Mouse (Mus musculus): ENCODE measurements around the gene Traf2. TPM values are rescaled to one million over a fixed set of nuclear protein-coding genes. Genes with fewer than 3 reads are reported as not detected.
A peak's percentile ranks its signal among the peaks of the same experiment; 100 is the strongest.

Traf2 gene
- polyA plus RNA-seq, 1 experiment from 2014 or later = 19.2 TPM

GRCm38 (mm10) chr2:25477967-25478675 lies 68.6 kb downstream of the Traf2 start:
- no peak overlapping the region for H3K27ac ChIP-seq (replicated peaks)
- H3K4me1 ChIP-seq (replicated peaks) = no peaks in the 10 kb centered on the region
- no peak overlapping the region for H3K4me2 ChIP-seq
- no peak overlapping the region for H3K9ac ChIP-seq
- WGBS = 97% methylated on average over 3 of the region's 3 CpGs
- H3K36me3 ChIP-seq = no peaks in the 10 kb centered on the region
- no peak for ATAC-seq (ENCODE audit: low read depth)
- H3K9me3 ChIP-seq = no peaks in the 10 kb centered on the region
- H3K27me3 ChIP-seq = no peaks in the 10 kb centered on the region
- H3K4me3 ChIP-seq = no peak overlapping the region

GRCm38 (mm10) chr2:25477541-25477940 lies 69.2 kb downstream of the Traf2 start:
- Histone ChIP-seq H3K27ac (replicated peaks) (no peak overlapping the region), H3K4me2 (no peak overlapping the region), H3K4me3 (no peak overlapping the region), H3K36me3 (no peaks in the 10 kb centered on the region), H3K4me1 (replicated peaks) (no peaks in the 10 kb centered on the region), H3K9ac (no peak overlapping the region), H3K9me3 (no peaks in the 10 kb centered on the region), H3K27me3 (no peaks in the 10 kb centered on the region)
- 86% methylated on average over 8 of the region's 8 CpGs for WGBS
- ATAC-seq (ENCODE audit: low read depth) = no peak

GRCm38 (mm10) chr2:25472550-25472949 lies 74.2 kb downstream of the Traf2 start:
- Histone ChIP-seq H3K9me3 (no peaks in the 10 kb centered on the region), H3K27me3 (no peaks in the 10 kb centered on the region), H3K9ac (no peak overlapping the region), H3K4me1 (replicated peaks) (peaks cover 16% of the 10 kb centered on the region), H3K4me3 (no peak overlapping the region), H3K4me2 (no peak overlapping the region), H3K36me3 (no peaks in the 10 kb centered on the region), H3K27ac (replicated peaks) (no peak overlapping the region)
- WGBS = 88% methylated on average over 2 of the region's 2 CpGs
- no peak for ATAC-seq (ENCODE audit: low read depth)

DNA sequence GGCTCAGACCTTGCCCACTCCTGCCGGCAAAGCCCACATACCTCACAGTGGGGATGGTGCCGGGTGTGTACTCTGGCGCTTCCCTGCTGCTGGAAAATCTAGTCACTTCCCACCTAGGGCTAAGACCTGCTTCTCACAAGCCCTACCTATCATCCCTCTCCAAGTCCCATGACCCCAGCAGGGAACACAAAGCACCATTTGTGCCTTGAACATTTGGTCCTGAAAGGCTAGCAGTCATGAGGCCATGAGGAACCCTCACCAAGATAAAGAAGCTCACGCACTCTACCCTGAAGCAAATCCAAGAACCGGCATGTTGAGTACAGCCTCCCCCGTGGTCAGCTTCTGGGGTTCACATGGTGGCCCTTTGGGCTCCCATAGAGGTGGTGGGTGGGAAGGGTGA lies 76.8 kb downstream of the Traf2 start, which contains the start of gene Ptgds:
TSS of gene Ptgds (minus strand) at position 78 of the 400 bp plus-strand sequence.
- Histone ChIP-seq H3K9me3 (no peaks in the 10 kb centered on the region), H3K27ac (replicated peaks) (peak within 1 kb of the TSS; percentile 74), H3K4me2 (no peak within 1 kb of the TSS), H3K27me3 (no peaks in the 10 kb centered on the region), H3K4me1 (replicated peaks) (peaks cover 16% of the 10 kb centered on the region), H3K4me3 (no peak within 1 kb of the TSS), H3K9ac (no peak within 1 kb of the TSS), H3K36me3 (no peaks in the 10 kb centered on the region)
- 67% methylated on average over 6 of the region's 6 CpGs for WGBS
- no peak; the same call in 1 of the 2 replicates for ATAC-seq (ENCODE audit: low read depth)

- no peaks in the 10 kb centered on the region for H3K36me3 ChIP-seq
- WGBS = 65% methylated on average over 10 of the region's 10 CpGs
- H3K9me3 ChIP-seq = no peaks in the 10 kb centered on the region
- no peak overlapping the region for H3K9ac ChIP-seq
- H3K27ac ChIP-seq (replicated peaks) = peak overlapping the region; percentile 74
- ATAC-seq (ENCODE audit: low read depth) = peak; percentile 68
- no peak overlapping the region for H3K4me3 ChIP-seq
- peaks cover 16% of the 10 kb centered on the region for H3K4me1 ChIP-seq (replicated peaks)
- no peak overlapping the region for H3K4me2 ChIP-seq
- H3K27me3 ChIP-seq = no peaks in the 10 kb centered on the region
Observed at GRCm38 (mm10) chr2:25468962-25469915, 77.5 kb downstream of the Traf2 start.

Other genes starting within 250 kb of the Traf2 start
- 27.1 and 30.2 TPM in 2 replicates for gene Grin1, start 227.8 kb downstream of the Traf2 start, polyA plus RNA-seq (2015; fragmentation: Nextera tagmentation; extraction: Ambion mirVana)
- gene Man1b1, start 214.6 kb downstream of the Traf2 start, polyA plus RNA-seq (2015; fragmentation: Nextera tagmentation; extraction: Ambion mirVana) = 55.4 and 73.6 TPM in 2 replicates
- gene Dpp7, start 190.6 kb downstream of the Traf2 start, polyA plus RNA-seq (2015; fragmentation: Nextera tagmentation; extraction: Ambion mirVana) = 26.4 and 27.5 TPM in 2 replicates
- gene Uap1l1, start 181.3 kb downstream of the Traf2 start, polyA plus RNA-seq (2015; fragmentation: Nextera tagmentation; extraction: Ambion mirVana) = 6.0 and 8.5 TPM in 2 replicates
- 9.9 and 11.3 TPM in 2 replicates for gene Sapcd2, start 174.6 kb downstream of the Traf2 start, polyA plus RNA-seq (2015; fragmentation: Nextera tagmentation; extraction: Ambion mirVana)
- gene Entpd2, start 151.1 kb downstream of the Traf2 start, polyA plus RNA-seq (2015; fragmentation: Nextera tagmentation; extraction: Ambion mirVana) = 11.0 and 14.8 TPM in 2 replicates
- 359 and 403 TPM in 2 replicates for gene Npdc1, start 147.6 kb downstream of the Traf2 start, polyA plus RNA-seq (2015; fragmentation: Nextera tagmentation; extraction: Ambion mirVana)
- 0.18 TPM in 1 of 2 replicates, not detected in the other for gene Fut7, start 123.7 kb downstream of the Traf2 start, polyA plus RNA-seq (2015; fragmentation: Nextera tagmentation; extraction: Ambion mirVana)
- 9.8 and 10.2 TPM in 2 replicates for gene Abca2, start 118.2 kb downstream of the Traf2 start, polyA plus RNA-seq (2015; fragmentation: Nextera tagmentation; extraction: Ambion mirVana)
- 2.8 and 3.2 TPM in 2 replicates for gene Clic3, start 90.1 kb downstream of the Traf2 start, polyA plus RNA-seq (2015; fragmentation: Nextera tagmentation; extraction: Ambion mirVana)
- gene Paxx, start 85.8 kb downstream of the Traf2 start, polyA plus RNA-seq (2015; fragmentation: Nextera tagmentation; extraction: Ambion mirVana) = 85.1 and 97.1 TPM in 2 replicates
- gene Ptgds, start 76.9 kb downstream of the Traf2 start, polyA plus RNA-seq (2015; fragmentation: Nextera tagmentation; extraction: Ambion mirVana) = 19.7 and 19.9 TPM in 2 replicates
- not detected in 2 replicates for gene Lcn12, start 53.0 kb downstream of the Traf2 start, polyA plus RNA-seq (2015; fragmentation: Nextera tagmentation; extraction: Ambion mirVana)
- gene Fbxw5, start 46.2 kb downstream of the Traf2 start, polyA plus RNA-seq (2015; fragmentation: Nextera tagmentation; extraction: Ambion mirVana) = 124 and 129 TPM in 2 replicates
- gene C8g, start 45.2 kb downstream of the Traf2 start, polyA plus RNA-seq (2015; fragmentation: Nextera tagmentation; extraction: Ambion mirVana) = 5.7 and 8.0 TPM in 2 replicates
- gene Edf1, start 10.9 kb upstream of the Traf2 start, polyA plus RNA-seq (2015; fragmentation: Nextera tagmentation; extraction: Ambion mirVana) = 426 and 453 TPM in 2 replicates
- 2.5 and 3.4 TPM in 2 replicates for gene Mamdc4, start 27.9 kb upstream of the Traf2 start, polyA plus RNA-seq (2015; fragmentation: Nextera tagmentation; extraction: Ambion mirVana)
- gene Phpt1, start 28.3 kb upstream of the Traf2 start, polyA plus RNA-seq (2015; fragmentation: Nextera tagmentation; extraction: Ambion mirVana) = 180 and 188 TPM in 2 replicates
- gene Ajm1, start 34.8 kb upstream of the Traf2 start, polyA plus RNA-seq (2015; fragmentation: Nextera tagmentation; extraction: Ambion mirVana) = 7.1 and 8.4 TPM in 2 replicates
- gene Rabl6, start 61.6 kb upstream of the Traf2 start, polyA plus RNA-seq (2015; fragmentation: Nextera tagmentation; extraction: Ambion mirVana) = 65.7 and 74.3 TPM in 2 replicates
- 0.12 and 0.17 TPM in 2 replicates for gene Ccdc183, start 70.7 kb upstream of the Traf2 start, polyA plus RNA-seq (2015; fragmentation: Nextera tagmentation; extraction: Ambion mirVana)
- gene Tmem141, start 75.1 kb upstream of the Traf2 start, polyA plus RNA-seq (2015; fragmentation: Nextera tagmentation; extraction: Ambion mirVana) = 37.7 and 41.2 TPM in 2 replicates
- gene Fcna, start 81.1 kb upstream of the Traf2 start, polyA plus RNA-seq (2015; fragmentation: Nextera tagmentation; extraction: Ambion mirVana) = 2.7 and 3.1 TPM in 2 replicates
- not detected in 2 replicates for gene Lcn8, start 106.2 kb upstream of the Traf2 start, polyA plus RNA-seq (2015; fragmentation: Nextera tagmentation; extraction: Ambion mirVana)
- not detected in 2 replicates for gene Lcn5, start 111.0 kb upstream of the Traf2 start, polyA plus RNA-seq (2015; fragmentation: Nextera tagmentation; extraction: Ambion mirVana)
- not detected in 2 replicates for gene Lcn6, start 129.8 kb upstream of the Traf2 start, polyA plus RNA-seq (2015; fragmentation: Nextera tagmentation; extraction: Ambion mirVana)
- gene Lcn10, start 135.8 kb upstream of the Traf2 start, polyA plus RNA-seq (2015; fragmentation: Nextera tagmentation; extraction: Ambion mirVana) = not detected in 2 replicates
- gene Obp2a, start 153.1 kb upstream of the Traf2 start, polyA plus RNA-seq (2015; fragmentation: Nextera tagmentation; extraction: Ambion mirVana) = not detected in 2 replicates
- 113 and 121 TPM in 2 replicates for gene Bmyc, start 159.8 kb upstream of the Traf2 start, polyA plus RNA-seq (2015; fragmentation: Nextera tagmentation; extraction: Ambion mirVana)
- gene Obp2b, start 190.1 kb upstream of the Traf2 start, polyA plus RNA-seq (2015; fragmentation: Nextera tagmentation; extraction: Ambion mirVana) = not detected in 2 replicates
- not detected in 2 replicates for gene Lcn3, start 218.6 kb upstream of the Traf2 start, polyA plus RNA-seq (2015; fragmentation: Nextera tagmentation; extraction: Ambion mirVana)
- not detected in 2 replicates for gene Lcn11, start 230.1 kb upstream of the Traf2 start, polyA plus RNA-seq (2015; fragmentation: Nextera tagmentation; extraction: Ambion mirVana)
- not detected in 2 replicates for gene Gm13539, start 235.3 kb upstream of the Traf2 start, polyA plus RNA-seq (2015; fragmentation: Nextera tagmentation; extraction: Ambion mirVana)

Data from neural tube, embryonic 13.5 days (tissue).